Mouse (Mus musculus) T-helper 2 cell (primary cell): ENCODE measurements at regions not wholly inside any gene's neighbourhood (a gene's known extent, or its start where the extent isn't known, plus 50 kb on each side); places are given as distances from the start of the nearest gene placed in this dataset.

Experiments
- in situ Hi-C: fragments of 300-600 bp; cut with MboI, MseI; formaldehyde crosslinking; loops from one replicate; pipeline ENCODE4 v1.15.1; 2025; ENCODE audit warnings: high pct_unique_total_duplicates

GRCm38 (mm10) chr11:12180351-12180750 lies 141.9 kb upstream of the Grb10 start:
- in situ Hi-C loops: no loop called here

- in situ Hi-C loops: loop anchor here (5.0 kb wide), 1 partner anchor 70 kb away; no protein-coding TSS in a partner anchor
Observed at GRCm38 (mm10) chr11:12172429-12172828, 133.9 kb upstream of the Grb10 start.

GRCm38 (mm10) chr11:12171312-12171711 lies 132.8 kb upstream of the Grb10 start:
- in situ Hi-C loops: loop anchor here (5.0 kb wide), 1 partner anchor 69 kb away; no protein-coding TSS in a partner anchor

DNA sequence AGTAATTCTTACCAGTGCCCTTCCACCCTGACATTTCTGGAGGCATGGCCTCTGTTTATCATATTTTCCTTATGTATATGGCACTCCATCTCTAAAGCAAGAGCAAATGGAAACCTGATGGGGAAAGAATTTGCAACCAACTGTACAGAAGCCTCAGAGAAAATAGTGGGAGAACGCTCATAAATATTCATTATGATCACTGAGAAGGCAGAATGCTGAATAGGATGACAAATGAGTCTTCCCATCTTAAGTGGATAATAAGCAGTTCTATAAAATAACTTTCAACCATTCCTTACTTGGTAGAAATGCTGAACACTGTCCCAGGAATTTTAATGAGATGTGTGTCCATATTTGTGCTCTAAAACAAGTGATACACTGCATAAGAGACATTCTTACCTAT lies 129.9 kb upstream of the Grb10 start:
- in situ Hi-C loops: no loop called here
